Mouse (Mus musculus) neural tube, embryonic 12.5 days (tissue): ENCODE data around the gene Coro6. TPM values are rescaled to one million over a fixed set of nuclear protein-coding genes. Genes with fewer than 3 reads are reported as not detected.

Experiments used
- ATAC-seq: fragments of 200-750 bp; cut with Nextera tagmentation; 2 replicates; pipeline ENCODE4 v1.8.0; 2017; ENCODE audit warnings: low read depth, mild to moderate bottlenecking, moderate TSS enrichment, moderate library complexity; ENCODE audit not compliant: low FRiP score
- H3K27ac ChIP-seq: fragments of 300-500 bp; sonication (generic); 2 replicates; pipeline ENCODE4 v1.5.1; 2016
- H3K27me3 ChIP-seq: fragments of 300-500 bp; sonication (generic); replicated peaks from 2 replicates; pipeline ENCODE4 v1.6.1; 2016; ENCODE audit warnings: mild to moderate bottlenecking
- H3K36me3 ChIP-seq: fragments of 300-500 bp; sonication (generic); 2 replicates; pipeline ENCODE4 v1.6.1; 2016; ENCODE audit warnings: mild to moderate bottlenecking
- H3K4me1 ChIP-seq: fragments of 300-500 bp; sonication (generic); 2 replicates; pipeline ENCODE4 v1.6.1; 2016
- H3K4me2 ChIP-seq: fragments of 300-500 bp; sonication (generic); replicated peaks from 2 replicates; pipeline ENCODE4 v1.6.1; 2016; ENCODE audit warnings: mild to moderate bottlenecking
- H3K4me3 ChIP-seq: fragments of 300-500 bp; sonication (generic); 2 replicates; pipeline ENCODE4 v1.5.1; 2016
- H3K9ac ChIP-seq: fragments of 300-500 bp; sonication (generic); 2 replicates; pipeline ENCODE4 v1.6.1; 2016; ENCODE audit warnings: mild to moderate bottlenecking
- H3K9me3 ChIP-seq: fragments of 300-500 bp; sonication (generic); 2 replicates; pipeline ENCODE4 v1.6.1; 2016; ENCODE audit warnings: mild to moderate bottlenecking
- WGBS: fragments of 180-500 bp; shearing (Covaris S2); methylation state at CpG from one replicate; pipeline ENCODE4 v1.1.7; 2016; 5-methylcytosine and 5-hydroxymethylcytosine counted together
- polyA plus RNA-seq: library from polyadenylated mRNA; unstranded; fragments of >200 nt; fragmentation: Nextera tagmentation; extraction: Ambion mirVana; gene quantifications from 2 replicates; pipeline ENCODE4 v1.2.1, GENCODE M21; 2016

The Coro6 gene
- polyA plus RNA-seq, 1 experiment from 2014 or later: 0.15 TPM

DNA sequence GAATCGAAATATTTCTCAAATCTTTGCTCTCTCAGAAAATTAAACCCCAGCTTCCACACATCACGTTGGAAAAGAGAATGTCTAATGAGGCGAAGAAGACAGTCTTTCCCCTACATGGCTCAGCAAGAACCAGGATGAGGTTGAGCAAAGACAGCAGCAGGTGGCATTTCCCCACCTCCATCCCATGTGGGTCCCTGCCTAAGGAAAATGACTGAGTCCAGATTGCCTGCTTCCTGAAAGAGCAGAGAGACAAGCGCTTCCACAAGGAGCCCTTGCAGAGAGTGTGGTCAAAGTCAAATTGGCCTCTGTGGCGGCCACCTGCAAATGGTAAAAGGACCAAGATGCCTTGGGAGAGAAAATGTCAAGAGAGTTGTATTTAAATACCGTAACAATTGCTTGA lies 28.2 kb downstream of the Coro6 start:
- Histone ChIP-seq H3K27ac (no peak overlapping the region), H3K4me2 (peak overlapping the region; percentile 68), H3K36me3 (no peaks in the 10 kb centered on the region), H3K27me3 (no peaks in the 10 kb centered on the region), H3K4me1 (peaks cover 74% of the 10 kb centered on the region), H3K9ac (peak overlapping the region; percentile 93), H3K9me3 (no peaks in the 10 kb centered on the region), H3K4me3 (peak overlapping the region; percentile 79; the same call in 1 of the 2 replicates)
- 69% methylated on average over 6 of the region's 6 CpGs for WGBS
- ATAC-seq: no peak

DNA sequence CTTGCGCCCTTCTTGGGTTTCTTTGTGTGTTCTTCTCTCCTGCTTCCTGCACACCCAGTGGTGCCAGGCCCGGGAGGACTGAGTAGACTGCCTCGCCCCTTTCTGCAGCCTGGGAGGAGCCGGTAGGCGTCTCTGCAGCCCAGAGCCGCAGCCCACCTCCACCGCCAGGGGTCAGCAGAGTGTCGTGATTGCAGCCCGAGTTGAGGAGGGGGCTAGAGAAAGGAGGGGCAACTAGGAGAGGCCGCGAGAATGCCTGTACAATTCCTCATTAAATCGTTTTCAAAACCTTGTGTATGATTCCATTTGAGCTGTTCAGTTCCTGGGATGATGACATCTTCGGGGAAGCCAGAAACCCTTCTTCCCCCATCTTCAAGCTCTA lies 28.9 kb downstream of the Coro6 start:
- H3K4me2 ChIP-seq: peak overlapping the region; percentile 68
- peak overlapping the region; percentile 33 for H3K4me3 ChIP-seq
- WGBS: under 1% methylated on average over 13 of the region's 13 CpGs
- no peaks in the 10 kb centered on the region for H3K9me3 ChIP-seq
- H3K36me3 ChIP-seq: no peaks in the 10 kb centered on the region
- H3K9ac ChIP-seq: peak overlapping the region; percentile 57
- H3K27me3 ChIP-seq: no peaks in the 10 kb centered on the region
- peak; percentile 70 for ATAC-seq
- peaks cover 72% of the 10 kb centered on the region for H3K4me1 ChIP-seq
- peak overlapping the region; percentile 57; the same call in 1 of the 2 replicates for H3K27ac ChIP-seq

DNA sequence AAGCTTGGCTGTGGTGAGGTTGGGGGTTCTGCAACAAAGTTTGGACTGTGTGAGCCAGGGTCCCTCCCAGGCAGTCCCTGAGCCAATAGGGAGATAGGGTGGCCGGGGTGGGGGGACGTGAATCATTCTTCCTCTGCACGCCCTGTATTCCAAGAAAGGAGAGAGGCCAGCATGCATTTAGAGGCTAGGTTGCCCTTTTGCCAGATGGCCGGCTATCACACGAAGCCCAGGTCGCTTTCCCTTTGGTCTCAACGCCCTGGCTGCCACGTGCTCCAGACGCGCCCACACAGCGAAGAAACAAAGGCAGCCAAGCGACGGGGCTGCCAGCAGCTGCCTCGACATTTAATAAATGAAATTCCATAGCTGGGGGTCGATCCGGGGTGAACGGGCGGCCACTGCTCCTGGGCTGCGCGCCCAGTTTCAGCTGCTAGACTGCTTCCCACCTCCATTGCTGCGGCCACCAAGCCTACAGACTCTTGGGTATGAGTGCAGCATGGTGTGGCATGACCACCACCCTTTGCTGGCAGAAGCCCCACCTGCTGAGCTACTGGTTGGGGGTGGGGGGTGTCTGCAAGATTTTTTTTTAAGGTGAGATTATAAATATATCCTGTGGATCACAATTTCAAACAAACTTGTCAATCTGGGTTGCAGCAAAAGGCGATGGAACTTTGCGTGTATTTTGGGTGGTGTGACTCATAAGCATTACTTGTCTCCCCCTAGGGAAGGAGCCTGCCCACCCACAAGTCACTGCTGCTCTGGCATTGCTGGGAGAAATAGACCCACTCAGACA lies 29.5 kb downstream of the Coro6 start:
- Histone ChIP-seq H3K9ac (peak overlapping the region; percentile 57), H3K4me3 (peak overlapping the region; percentile 97), H3K4me1 (peaks cover 66% of the 10 kb centered on the region), H3K36me3 (no peaks in the 10 kb centered on the region), H3K27me3 (no peaks in the 10 kb centered on the region), H3K9me3 (no peaks in the 10 kb centered on the region), H3K4me2 (peak overlapping the region; percentile 68), H3K27ac (peak overlapping the region; percentile 57; the same call in 1 of the 2 replicates)
- WGBS: under 1% methylated on average over 23 of the region's 23 CpGs
- peak; percentile 61 for ATAC-seq

DNA sequence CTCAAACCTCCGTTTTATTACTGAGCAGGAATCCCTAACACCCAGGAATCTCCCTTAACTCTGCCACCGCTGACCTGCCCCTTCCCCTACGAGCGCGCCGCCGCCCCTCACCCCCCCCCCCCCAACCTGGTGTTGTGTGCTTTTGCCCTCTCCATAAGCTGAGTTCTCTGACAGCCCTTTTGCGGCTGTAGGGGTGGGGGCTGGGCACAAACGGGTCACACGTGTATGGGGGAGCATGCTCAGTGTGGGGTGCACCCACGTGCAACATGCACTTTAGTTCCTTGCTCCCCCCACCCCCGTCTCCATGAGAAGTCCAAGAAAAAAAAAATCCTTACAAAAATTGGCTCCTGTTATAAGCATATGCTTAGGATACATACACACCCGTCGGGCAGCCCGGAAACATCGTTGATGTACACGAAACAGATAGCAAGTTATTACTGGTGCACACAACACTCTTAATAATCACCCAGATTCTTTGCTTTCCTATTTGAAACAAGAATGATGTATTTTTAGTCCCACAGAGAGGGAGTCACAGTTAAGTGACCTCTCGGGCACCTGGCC lies 30.2 kb downstream of the Coro6 start:
- H3K4me2 ChIP-seq: peak overlapping the region; percentile 68
- ATAC-seq: no peak
- no peaks in the 10 kb centered on the region for H3K9me3 ChIP-seq
- no peaks in the 10 kb centered on the region for H3K36me3 ChIP-seq
- H3K4me1 ChIP-seq: peaks cover 62% of the 10 kb centered on the region
- WGBS: under 1% methylated on average over 16 of the region's 18 CpGs
- peak overlapping the region; percentile 57; the same call in 1 of the 2 replicates for H3K9ac ChIP-seq
- H3K4me3 ChIP-seq: peak overlapping the region; percentile 97
- H3K27ac ChIP-seq: no peak overlapping the region
- H3K27me3 ChIP-seq: no peaks in the 10 kb centered on the region

DNA sequence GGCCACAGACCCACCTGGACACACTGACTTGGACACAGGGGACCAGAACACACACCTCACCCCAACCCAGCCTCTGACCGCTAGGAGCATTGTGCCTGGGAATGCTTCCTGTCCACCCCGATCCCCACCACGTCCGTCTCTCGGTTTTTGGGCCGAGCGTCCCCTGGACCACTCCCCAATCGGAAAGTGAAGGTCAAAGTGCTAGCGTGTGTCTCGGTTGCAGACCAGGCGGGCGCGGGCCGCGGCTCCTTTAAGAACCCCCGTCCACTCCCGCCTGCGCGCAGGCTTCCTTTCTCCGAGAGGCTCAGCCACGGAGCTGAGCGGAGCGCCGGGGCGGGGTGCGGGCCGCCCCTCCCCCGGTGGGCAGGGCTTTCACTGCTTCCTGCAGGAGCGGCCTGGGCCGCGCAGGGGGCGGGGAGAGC lies 30.7 kb downstream of the Coro6 start:
- H3K4me3 ChIP-seq: peak overlapping the region; percentile 97
- H3K36me3 ChIP-seq: no peaks in the 10 kb centered on the region
- ATAC-seq: peak; percentile 30; the same call in 1 of the 2 replicates
- under 1% methylated on average over 31 of the region's 32 CpGs for WGBS
- H3K27me3 ChIP-seq: no peaks in the 10 kb centered on the region
- peak overlapping the region; percentile 68 for H3K4me2 ChIP-seq
- no peak overlapping the region for H3K27ac ChIP-seq
- H3K9me3 ChIP-seq: no peaks in the 10 kb centered on the region
- H3K4me1 ChIP-seq: peaks cover 61% of the 10 kb centered on the region
- H3K9ac ChIP-seq: peak overlapping the region; percentile 57

DNA sequence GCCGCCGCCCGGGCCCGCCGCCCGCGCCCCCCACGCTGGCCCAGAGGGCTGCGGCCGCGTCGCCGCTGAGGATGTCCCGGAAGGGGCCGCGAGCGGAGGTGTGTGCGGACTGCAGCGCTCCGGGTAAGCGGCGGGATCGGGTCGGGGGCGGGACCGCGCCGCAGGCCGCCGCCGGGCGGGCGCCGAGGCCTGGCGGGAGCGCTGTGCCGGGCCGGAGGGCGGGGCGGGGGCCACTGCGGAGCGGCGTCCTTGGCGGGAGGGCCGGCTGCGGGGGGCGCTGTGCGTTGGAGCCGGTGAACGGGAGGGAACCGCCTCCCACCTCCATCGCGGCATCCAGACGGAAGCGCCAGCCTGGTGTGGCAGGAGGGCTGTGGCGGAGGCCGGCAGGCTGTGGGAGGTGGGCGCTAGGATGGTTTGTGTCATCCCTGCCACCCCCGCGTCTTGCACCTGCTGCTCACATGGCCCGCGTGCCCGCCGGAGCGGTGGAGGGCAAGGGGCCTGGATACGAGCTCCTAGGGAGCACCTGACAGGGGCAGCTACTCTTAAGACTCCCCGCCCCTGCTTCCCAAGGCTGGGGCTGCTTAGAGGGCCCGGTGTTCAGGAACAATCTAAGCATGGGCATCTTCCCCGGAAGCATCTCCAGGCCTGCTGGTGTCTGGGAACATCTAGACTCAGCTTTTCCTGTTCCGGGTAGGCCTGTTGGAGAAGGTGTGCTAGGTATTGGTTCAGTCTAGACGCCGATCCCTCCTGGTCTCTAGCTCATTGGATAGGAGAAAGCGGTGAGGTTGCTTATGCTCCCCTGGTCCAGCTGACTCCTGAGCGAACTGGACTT lies 31.5 kb downstream of the Coro6 start, which contains the start of gene Git1:
Gene Git1 (plus strand): TSS at position 51 of the 832 bp plus-strand sequence.
- Histone ChIP-seq H3K4me1 (peaks cover 57% of the 10 kb centered on the region), H3K27me3 (no peaks in the 10 kb centered on the region), H3K9ac (peak within 1 kb of the TSS; percentile 95), H3K9me3 (no peaks in the 10 kb centered on the region), H3K4me2 (peak within 1 kb of the TSS; percentile 92), H3K36me3 (peaks cover under 1% of the 10 kb centered on the region), H3K4me3 (peak within 1 kb of the TSS; percentile 97), H3K27ac (peak within 1 kb of the TSS; percentile 82; the same call in 1 of the 2 replicates)
- ATAC-seq: no peak
- WGBS: 2% methylated on average over 65 of the region's 74 CpGs

DNA sequence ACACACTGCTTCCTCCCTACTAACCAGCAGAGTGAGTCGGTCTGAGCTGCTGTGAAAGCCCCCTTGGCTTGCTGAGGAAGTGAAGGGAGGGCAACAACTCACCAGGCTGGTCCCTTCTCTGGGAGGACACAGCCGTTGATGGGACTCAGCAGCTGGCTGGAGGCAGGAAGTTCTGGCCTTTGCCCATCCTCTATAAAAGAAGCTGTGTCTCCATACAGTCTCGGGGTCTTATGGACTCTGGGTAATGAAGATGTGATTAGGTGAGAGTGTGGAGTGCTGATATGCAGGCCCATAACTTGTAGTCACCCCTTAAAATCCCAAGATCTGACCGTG lies 32.1 kb downstream of the Coro6 start:
- ATAC-seq: no peak
- Histone ChIP-seq H3K27me3 (no peaks in the 10 kb centered on the region), H3K9me3 (no peaks in the 10 kb centered on the region), H3K4me2 (peak overlapping the region; percentile 92), H3K27ac (peak overlapping the region; percentile 51; the same call in 1 of the 2 replicates), H3K36me3 (peaks cover 6% of the 10 kb centered on the region), H3K9ac (peak overlapping the region; percentile 95), H3K4me1 (peaks cover 54% of the 10 kb centered on the region), H3K4me3 (peak overlapping the region; percentile 97)
- 34% methylated on average over 4 of the region's 4 CpGs for WGBS

DNA sequence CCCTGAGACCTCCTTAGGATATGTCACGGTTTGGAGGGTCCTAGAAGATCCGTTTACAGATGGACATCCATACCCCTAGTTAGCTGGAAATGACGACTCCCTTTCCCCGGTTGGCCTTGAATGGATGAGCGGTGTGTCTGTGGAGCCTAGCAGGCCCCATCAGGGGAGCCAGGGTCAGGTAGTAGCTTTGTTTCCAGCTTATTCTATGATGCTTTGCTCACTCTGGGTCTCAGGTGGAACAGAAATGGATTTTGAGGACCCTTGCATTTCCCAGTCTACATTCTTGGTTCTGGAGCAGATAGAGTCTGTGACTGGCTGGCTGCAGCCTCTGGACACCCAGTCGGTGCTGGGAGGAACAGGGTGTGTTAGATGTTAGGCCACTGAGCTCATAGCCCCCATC lies 32.6 kb downstream of the Coro6 start:
- no peak overlapping the region for H3K27ac ChIP-seq
- H3K9me3 ChIP-seq: no peaks in the 10 kb centered on the region
- no peak for ATAC-seq
- H3K4me1 ChIP-seq: peaks cover 54% of the 10 kb centered on the region
- WGBS: 79% methylated on average over 6 of the region's 6 CpGs
- peaks cover 11% of the 10 kb centered on the region for H3K36me3 ChIP-seq
- peak overlapping the region; percentile 92 for H3K4me2 ChIP-seq
- peak overlapping the region; percentile 97 for H3K4me3 ChIP-seq
- no peaks in the 10 kb centered on the region for H3K27me3 ChIP-seq
- H3K9ac ChIP-seq: peak overlapping the region; percentile 95; the same call in 1 of the 2 replicates

DNA sequence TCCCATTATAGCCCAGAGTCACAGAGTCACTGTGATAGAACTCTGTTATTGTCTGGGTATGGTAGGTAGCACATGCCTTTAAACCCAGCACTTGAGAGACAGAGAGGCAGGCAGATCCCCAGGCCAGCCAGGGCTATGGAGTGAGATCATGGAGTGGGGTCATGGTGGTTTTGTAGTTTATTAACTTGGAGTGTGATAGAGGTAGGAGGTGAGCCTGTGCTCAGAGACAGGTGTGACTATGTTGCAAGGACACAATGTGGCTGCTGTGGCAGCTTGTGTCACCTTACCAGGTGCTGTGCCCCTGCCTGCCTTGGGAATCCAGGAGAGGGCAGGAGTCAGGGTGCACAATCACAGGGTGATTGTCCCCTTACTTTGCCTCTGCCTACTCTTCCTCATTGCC lies 33.3 kb downstream of the Coro6 start:
- Histone ChIP-seq H3K36me3 (peaks cover 18% of the 10 kb centered on the region), H3K9me3 (no peaks in the 10 kb centered on the region), H3K27ac (no peak overlapping the region), H3K4me3 (no peak overlapping the region), H3K4me2 (peak overlapping the region; percentile 92), H3K27me3 (no peaks in the 10 kb centered on the region), H3K4me1 (peaks cover 52% of the 10 kb centered on the region), H3K9ac (peak overlapping the region; percentile 95; the same call in 1 of the 2 replicates)
- no peak for ATAC-seq

DNA sequence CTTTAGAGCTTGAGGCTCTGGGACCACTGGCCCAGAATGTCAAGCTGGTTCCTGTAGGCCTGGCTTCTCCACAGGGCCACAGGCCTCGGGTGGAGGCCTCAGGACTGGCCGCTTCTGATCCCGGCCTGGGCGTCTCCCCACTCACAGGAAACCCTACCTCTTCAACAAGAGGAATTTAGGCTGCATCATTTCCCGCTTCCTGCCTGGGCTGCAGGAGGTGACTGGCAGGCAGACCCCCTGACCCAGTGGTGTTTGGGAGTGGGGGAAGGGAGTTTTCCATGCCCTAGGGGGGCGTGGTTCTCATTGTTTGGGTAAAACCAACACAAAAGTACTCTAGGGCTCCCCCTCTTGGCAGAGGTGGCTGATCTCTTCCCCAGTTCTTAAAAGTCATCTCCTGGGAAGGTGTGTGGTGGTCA lies 35.1 kb downstream of the Coro6 start:
- H3K36me3 ChIP-seq: peaks cover 34% of the 10 kb centered on the region
- ATAC-seq: no peak
- H3K27me3 ChIP-seq: no peaks in the 10 kb centered on the region
- peak overlapping the region; percentile 4; the same call in 1 of the 2 replicates for H3K4me2 ChIP-seq
- H3K4me3 ChIP-seq: no peak overlapping the region
- peak overlapping the region; percentile 42; the same call in 1 of the 2 replicates for H3K27ac ChIP-seq
- no peak overlapping the region for H3K9ac ChIP-seq
- H3K4me1 ChIP-seq: peaks cover 48% of the 10 kb centered on the region
- WGBS: 19% methylated on average over 6 of the region's 6 CpGs
- no peaks in the 10 kb centered on the region for H3K9me3 ChIP-seq

DNA sequence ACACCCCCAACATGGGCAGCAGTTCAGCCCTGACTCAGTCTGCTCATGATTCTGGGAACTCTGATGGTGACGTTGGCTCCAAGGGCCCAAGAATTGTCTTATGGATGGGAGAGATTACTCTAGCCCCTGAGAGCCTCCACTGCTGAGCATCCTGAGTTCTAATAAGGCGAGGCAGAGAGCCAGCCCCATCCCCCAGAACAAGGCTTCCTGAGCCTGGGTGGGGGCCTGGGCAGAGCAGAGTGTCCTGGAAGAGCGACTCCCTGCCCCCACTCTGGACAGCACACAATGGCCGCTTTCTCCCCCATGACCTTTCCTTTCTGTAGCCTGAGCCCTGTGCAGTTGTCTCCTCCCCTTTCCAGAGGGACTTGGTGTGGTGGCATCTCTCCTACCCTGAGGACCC lies 35.6 kb downstream of the Coro6 start:
- Histone ChIP-seq H3K9me3 (no peaks in the 10 kb centered on the region), H3K27ac (no peak overlapping the region), H3K4me3 (no peak overlapping the region), H3K27me3 (no peaks in the 10 kb centered on the region), H3K4me2 (peak overlapping the region; percentile 4), H3K36me3 (peaks cover 39% of the 10 kb centered on the region), H3K9ac (0 out of 2 replicates have a peak overlapping the region, but pooled peaks have one; percentile 26), H3K4me1 (peaks cover 45% of the 10 kb centered on the region)
- no peak for ATAC-seq
- 22% methylated on average over 4 of the region's 4 CpGs for WGBS
